Mouse (Mus musculus) stomach, postnatal 0 days (tissue): ENCODE results near the gene Tekt3. TPM values are rescaled to one million over a fixed set of nuclear protein-coding genes. Genes with fewer than 3 reads are reported as not detected.

Experiments used
- ATAC-seq: fragments of 200-750 bp; cut with Nextera tagmentation; 2 replicates; pipeline ENCODE4 v1.8.0; 2017; ENCODE audit not compliant: low FRiP score, low TSS enrichment
- DNase-seq: peaks from one replicate; pipeline ENCODE4 v3.0.0-alpha.2; 2016; ENCODE audit warnings: low spot score
- H3K27ac ChIP-seq: fragments of 300-500 bp; sonication (generic); replicated peaks from 2 replicates; pipeline ENCODE4 v1.5.1; 2014; ENCODE audit warnings: mild to moderate bottlenecking, control low read depth
- H3K27me3 ChIP-seq: fragments of 300-500 bp; sonication (generic); 2 replicates; pipeline ENCODE4 v1.6.1; 2014; ENCODE audit warnings: low read length; ENCODE audit not compliant: control insufficient read depth, insufficient read depth
- H3K36me3 ChIP-seq: fragments of 300-500 bp; sonication (generic); 2 replicates; pipeline ENCODE4 v1.6.1; 2014; ENCODE audit warnings: low read length, mixed read lengths; ENCODE audit not compliant: control insufficient read depth, insufficient read depth
- H3K4me1 ChIP-seq: fragments of 300-500 bp; sonication (generic); replicated peaks from 2 replicates; pipeline ENCODE4 v1.6.1; 2014; ENCODE audit warnings: antibody characterized with exemption; ENCODE audit not compliant: control insufficient read depth, insufficient read depth
- H3K4me2 ChIP-seq: fragments of 300-500 bp; sonication (generic); replicated peaks from 2 replicates; pipeline ENCODE4 v1.6.1; 2014; ENCODE audit warnings: low read depth, mild to moderate bottlenecking, control low read depth, moderate library complexity
- H3K4me3 ChIP-seq: fragments of 300-500 bp; sonication (generic); 2 replicates; pipeline ENCODE4 v1.5.1; 2014; ENCODE audit warnings: low read depth, low read length, control low read depth
- H3K9ac ChIP-seq: fragments of 300-500 bp; sonication (generic); 2 replicates; pipeline ENCODE4 v1.6.1; 2014; ENCODE audit warnings: mild to moderate bottlenecking, low read length, control low read depth, mixed read lengths
- H3K9me3 ChIP-seq: fragments of 300-500 bp; sonication (generic); 2 replicates; pipeline ENCODE4 v1.6.1; 2016; ENCODE audit warnings: low read length; ENCODE audit not compliant: control insufficient read depth
- CTCF ChIP-seq: IDR thresholded peaks from 2 replicates; pipeline ENCODE4 v1.5.1; 2016; ENCODE audit warnings: antibody characterized with exemption, low read depth, mild to moderate bottlenecking, moderate library complexity
- EP300 ChIP-seq: optimal IDR thresholded peaks from 2 replicates; pipeline ENCODE3; 2016; ENCODE audit warnings: antibody characterized with exemption
- WGBS: fragments of 180-500 bp; shearing (Covaris S2); extraction: QIAGEN DNeasy Blood & Tissue Kit; methylation state at CpG from one replicate; pipeline ENCODE4 v1.1.7; 2014; 5-methylcytosine and 5-hydroxymethylcytosine counted together
- polyA plus RNA-seq: library from polyadenylated mRNA; unstranded; fragments of >200 nt; fragmentation: Nextera tagmentation; extraction: Ambion mirVana; gene quantifications from 2 replicates; pipeline ENCODE4 v1.2.1, GENCODE M21; 2015

Tekt3 gene
- polyA plus RNA-seq, 1 experiment from 2014 or later, result not detected

- WGBS, result 61% methylated on average over 4 of the region's 4 CpGs
- H3K9ac ChIP-seq, result no peak overlapping the region
- TF ChIP-seq EP300 (no peak), CTCF (no peak)
- H3K4me3 ChIP-seq, result no peak overlapping the region
- DNase-seq, result no peak
- H3K27me3 ChIP-seq, result no peaks in the 10 kb centered on the region
- H3K4me2 ChIP-seq, result no peak overlapping the region
- no peak for ATAC-seq
- H3K27ac ChIP-seq, result no peak overlapping the region
- H3K36me3 ChIP-seq, result peaks cover 6% of the 10 kb centered on the region; the same call in 1 of the 2 replicates
- no peaks in the 10 kb centered on the region; the same call in 1 of the 2 replicates for H3K4me1 ChIP-seq
- no peaks in the 10 kb centered on the region for H3K9me3 ChIP-seq
These were observed 75.5 kb downstream of the Tekt3 start for GRCm38 (mm10) chr11:63136836-63137416.

- WGBS, result 43% methylated on average over 3 of the region's 3 CpGs
- ATAC-seq (no peak), DNase-seq (no peak)
- Histone ChIP-seq H3K9me3 (no peaks in the 10 kb centered on the region), H3K4me1 (no peaks in the 10 kb centered on the region; the same call in 1 of the 2 replicates), H3K27ac (no peak overlapping the region), H3K4me3 (no peak overlapping the region), H3K9ac (no peak overlapping the region), H3K27me3 (no peaks in the 10 kb centered on the region), H3K36me3 (peaks cover 6% of the 10 kb centered on the region; the same call in 1 of the 2 replicates), H3K4me2 (no peak overlapping the region)
- TF ChIP-seq CTCF, result no peak
- TF ChIP-seq EP300, result no peak
These were observed 77.3 kb downstream of the Tekt3 start for GRCm38 (mm10) chr11:63138739-63139138.

- no peak for ATAC-seq
- 0 out of 2 replicates have a peak, but pooled peaks cover 4% of the 10 kb centered on the region for H3K36me3 ChIP-seq
These were observed 80.9 kb downstream of the Tekt3 start for GRCm38 (mm10) chr11:63142311-63142710.

GRCm38 (mm10) chr11:63142816-63143215 lies 81.4 kb downstream of the Tekt3 start:
- WGBS, result 76% methylated on average over 4 of the region's 4 CpGs

More at GRCm38 (mm10) chr11:63142311-63142710, 80.9 kb downstream of the Tekt3 start:
- DNase-seq, result no peak
- no peak overlapping the region for H3K4me3 ChIP-seq
- H3K4me2 ChIP-seq, result no peak overlapping the region
- H3K27me3 ChIP-seq, result no peaks in the 10 kb centered on the region
- no peak for TF ChIP-seq CTCF
- TF ChIP-seq EP300, result no peak
- no peaks in the 10 kb centered on the region for H3K9me3 ChIP-seq
- no peaks in the 10 kb centered on the region for H3K4me1 ChIP-seq
- H3K9ac ChIP-seq, result no peak overlapping the region
- H3K27ac ChIP-seq, result no peak overlapping the region
- WGBS, result 77% methylated on average over 5 of the region's 5 CpGs

GRCm38 (mm10) chr11:63143486-63143885 lies 82.0 kb downstream of the Tekt3 start:
- Histone ChIP-seq H3K36me3 (0 out of 2 replicates have a peak, but pooled peaks cover 4% of the 10 kb centered on the region), H3K4me2 (no peak overlapping the region), H3K27ac (no peak overlapping the region), H3K27me3 (no peaks in the 10 kb centered on the region), H3K9me3 (no peaks in the 10 kb centered on the region), H3K4me3 (no peak overlapping the region), H3K9ac (no peak overlapping the region), H3K4me1 (no peaks in the 10 kb centered on the region)
- TF ChIP-seq EP300 (no peak), CTCF (no peak)
- 77% methylated on average over 8 of the region's 8 CpGs for WGBS
- DNase-seq, result no peak
- no peak for ATAC-seq

More at GRCm38 (mm10) chr11:63142816-63143215, 81.4 kb downstream of the Tekt3 start:
- no peaks in the 10 kb centered on the region for H3K9me3 ChIP-seq
- H3K4me2 ChIP-seq, result no peak overlapping the region
- TF ChIP-seq EP300 (no peak), CTCF (no peak)
- no peaks in the 10 kb centered on the region for H3K27me3 ChIP-seq
- H3K9ac ChIP-seq, result no peak overlapping the region
- H3K36me3 ChIP-seq, result 0 out of 2 replicates have a peak, but pooled peaks cover 4% of the 10 kb centered on the region
- no peak overlapping the region for H3K27ac ChIP-seq
- no peaks in the 10 kb centered on the region for H3K4me1 ChIP-seq
- no peak for ATAC-seq
- DNase-seq, result no peak
- H3K4me3 ChIP-seq, result no peak overlapping the region

Other genes with a start within 250 kb of the Tekt3 start
- gene Trim16, start 241.4 kb upstream of the Tekt3 start, polyA plus RNA-seq, result 23.4 and 25.0 TPM in 2 replicates
- gene Fbxw10, start 214.6 kb upstream of the Tekt3 start, polyA plus RNA-seq, result 0.47 TPM in 2 replicates
- gene Tvp23b, start 182.2 kb upstream of the Tekt3 start, polyA plus RNA-seq, result 67.2 and 71.1 TPM in 2 replicates
- gene Cdrt4, start 110.5 kb upstream of the Tekt3 start, polyA plus RNA-seq, result 0.15 TPM in 1 of 2 replicates, not detected in the other
- gene Pmp22, start 67.3 kb downstream of the Tekt3 start, polyA plus RNA-seq, result 96.7 and 102 TPM in 2 replicates